Mouse (Mus musculus): ENCODE results near the gene Cnksr3. TPM values are rescaled to one million over a fixed set of nuclear protein-coding genes. Genes with fewer than 3 reads are reported as not detected.
A peak's percentile ranks its signal among the peaks of the same experiment; 100 is the strongest.

The Cnksr3 gene
- total and polyA plus RNA-seq, 2 experiments from 2014 or later, result 2.0 to 3.5 TPM

DNA sequence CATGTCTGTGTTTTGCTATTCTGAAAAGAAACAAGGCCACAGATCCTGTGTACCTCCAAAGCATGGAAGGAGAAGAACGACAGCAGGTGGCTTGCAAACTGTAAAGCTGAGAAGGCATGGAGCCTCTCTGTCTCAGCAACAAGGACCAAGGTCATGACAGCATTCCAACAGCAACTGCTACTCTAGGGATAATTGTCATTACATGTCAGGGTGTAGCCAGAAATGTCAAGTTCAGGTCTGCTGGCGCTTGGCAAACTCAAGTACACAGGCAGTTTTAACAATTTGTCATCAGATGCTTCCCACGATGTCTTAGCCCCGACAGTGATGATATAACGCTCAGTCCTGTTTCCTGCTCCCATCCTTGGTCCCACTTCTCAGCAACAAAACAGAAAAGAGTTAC lies 26.0 kb downstream of the Cnksr3 start:
- Histone ChIP-seq H3K4me2 (ENCODE audit: low read depth) (no peak overlapping the region), H3K27ac (ENCODE audit: low read depth, low read length) (no peak overlapping the region), H3K36me3 (ENCODE audit: insufficient read depth) (no peaks in the 10 kb centered on the region), H3K9ac (no peak overlapping the region), H3K27me3 (ENCODE audit: insufficient read depth, low read length) (no peaks in the 10 kb centered on the region), H3K9me3 (ENCODE audit: low read length) (no peaks in the 10 kb centered on the region), H3K4me3 (ENCODE audit: low read depth, low read length) (no peak overlapping the region), H3K4me1 (ENCODE audit: insufficient read depth) (no peaks in the 10 kb centered on the region)
- no peak for TF ChIP-seq CTCF (IDR thresholded peaks at IDR 0.05; ENCODE audit: low read depth)
- ATAC-seq (no peak), DNase-seq (no peak)
- 92% methylated on average over 5 of the region's 5 CpGs for WGBS

DNA sequence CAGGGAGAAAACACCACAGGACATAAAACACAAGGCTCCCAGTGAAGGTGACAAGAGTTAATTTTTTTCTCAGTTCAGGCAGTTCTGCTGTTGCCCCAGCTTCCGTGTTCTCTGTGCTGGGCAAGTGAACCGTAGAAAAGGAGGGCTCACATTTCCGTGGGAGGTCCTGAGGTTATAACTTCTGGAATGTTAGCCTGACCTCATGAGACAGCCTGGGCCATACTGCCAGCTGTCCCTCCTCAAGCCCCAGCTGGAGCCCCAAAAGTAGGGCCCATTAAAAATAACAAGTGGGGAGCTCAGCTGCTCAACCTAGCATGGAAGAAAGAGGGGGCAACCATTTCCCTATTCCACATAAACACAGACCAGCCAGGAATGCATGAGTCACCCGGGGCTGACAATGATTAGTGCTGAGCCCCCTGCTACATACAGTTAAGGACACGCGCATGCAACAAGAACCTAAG lies 28.8 kb downstream of the Cnksr3 start:
- H3K27ac ChIP-seq (ENCODE audit: low read depth, low read length), result no peak overlapping the region
- no peak for DNase-seq
- WGBS, result 47% methylated on average over 6 of the region's 6 CpGs

DNA sequence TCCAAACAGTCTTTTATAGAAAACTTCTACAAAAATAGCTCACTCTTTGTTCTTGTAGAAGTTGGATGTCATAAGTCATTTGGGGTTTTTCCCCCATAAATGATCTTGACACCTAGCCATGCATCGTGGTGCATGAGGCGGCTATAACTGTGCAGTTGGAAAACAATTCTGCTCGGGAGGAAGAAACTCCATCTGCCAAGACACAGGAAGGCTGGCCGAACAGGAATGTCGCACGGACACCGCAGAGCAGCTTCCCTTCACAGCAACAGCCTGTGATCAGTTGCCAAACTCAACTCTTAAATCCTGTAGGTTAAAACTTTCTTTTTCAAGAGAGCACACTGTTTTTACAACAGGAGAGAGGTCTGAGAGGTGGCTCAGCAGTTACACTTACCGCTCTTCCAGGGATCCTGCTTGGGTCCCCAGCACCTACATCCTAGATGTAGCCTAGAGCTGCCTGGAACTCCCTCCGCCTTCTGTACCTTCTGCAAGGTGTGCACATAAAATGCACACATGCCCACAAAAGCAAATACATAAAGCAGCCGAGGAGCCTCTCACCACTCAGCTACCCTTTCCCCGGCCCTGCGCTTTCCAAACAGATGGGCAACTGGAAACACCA lies 29.4 kb downstream of the Cnksr3 start:
- Histone ChIP-seq H3K27ac (ENCODE audit: low read depth, low read length) (no peak overlapping the region), H3K4me1 (ENCODE audit: insufficient read depth) (no peaks in the 10 kb centered on the region), H3K4me2 (ENCODE audit: low read depth) (no peak overlapping the region), H3K4me3 (ENCODE audit: low read depth, low read length) (no peak overlapping the region), H3K9me3 (ENCODE audit: low read length) (no peaks in the 10 kb centered on the region), H3K36me3 (ENCODE audit: insufficient read depth) (no peaks in the 10 kb centered on the region), H3K27me3 (ENCODE audit: insufficient read depth, low read length) (no peaks in the 10 kb centered on the region), H3K9ac (no peak overlapping the region)
- ATAC-seq, result no peak
- WGBS, result 77% methylated on average over 12 of the region's 12 CpGs
- no peak for DNase-seq
- TF ChIP-seq CTCF (IDR thresholded peaks at IDR 0.05; ENCODE audit: low read depth), result no peak

More for the DNA sequence above, 28.8 kb downstream of the Cnksr3 start:
- no peaks in the 10 kb centered on the region for H3K36me3 ChIP-seq (ENCODE audit: insufficient read depth)
- 0 out of 2 replicates have a peak, but pooled peaks have one; percentile 18 for ATAC-seq
- no peak overlapping the region for H3K9ac ChIP-seq
- H3K4me2 ChIP-seq (ENCODE audit: low read depth), result no peak overlapping the region
- H3K4me3 ChIP-seq (ENCODE audit: low read depth, low read length), result no peak overlapping the region
- H3K4me1 ChIP-seq (ENCODE audit: insufficient read depth), result no peaks in the 10 kb centered on the region
- TF ChIP-seq CTCF (IDR thresholded peaks at IDR 0.05; ENCODE audit: low read depth), result no peak
- no peaks in the 10 kb centered on the region for H3K9me3 ChIP-seq (ENCODE audit: low read length)
- no peaks in the 10 kb centered on the region for H3K27me3 ChIP-seq (ENCODE audit: insufficient read depth, low read length)

DNA sequence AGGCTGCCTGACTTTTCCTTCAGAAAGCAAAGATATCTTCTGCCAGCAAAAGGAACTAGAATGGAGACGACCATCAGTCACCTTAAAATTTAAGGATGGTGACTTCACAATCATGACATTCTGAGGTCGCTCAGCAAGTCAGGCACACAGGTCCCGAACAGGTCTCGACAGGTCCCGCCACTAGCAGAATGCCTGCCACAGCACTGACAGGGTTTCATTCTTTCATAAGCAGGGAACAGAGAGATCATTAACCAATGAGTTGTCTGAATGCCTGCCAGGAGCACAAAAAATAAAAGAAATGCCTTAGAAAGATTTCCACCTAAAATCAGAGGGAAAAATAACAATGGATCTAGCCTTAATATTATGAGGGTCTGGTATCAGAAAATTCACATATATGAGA lies 31.7 kb downstream of the Cnksr3 start:
- no peaks in the 10 kb centered on the region for H3K9me3 ChIP-seq (ENCODE audit: low read length)
- H3K27ac ChIP-seq (ENCODE audit: low read depth, low read length), result no peak overlapping the region
- no peak overlapping the region for H3K9ac ChIP-seq
- H3K36me3 ChIP-seq (ENCODE audit: insufficient read depth), result no peaks in the 10 kb centered on the region
- no peaks in the 10 kb centered on the region for H3K4me1 ChIP-seq (ENCODE audit: insufficient read depth)
- TF ChIP-seq CTCF (IDR thresholded peaks at IDR 0.05; ENCODE audit: low read depth), result no peak
- ATAC-seq, result no peak
- H3K4me3 ChIP-seq (ENCODE audit: low read depth, low read length), result no peak overlapping the region
- no peak for DNase-seq
- whole genome bisulfite sequencing, result 73% methylated on average over 5 of the region's 5 CpGs
- H3K27me3 ChIP-seq (ENCODE audit: insufficient read depth, low read length), result no peaks in the 10 kb centered on the region
- H3K4me2 ChIP-seq (ENCODE audit: low read depth), result no peak overlapping the region

DNA sequence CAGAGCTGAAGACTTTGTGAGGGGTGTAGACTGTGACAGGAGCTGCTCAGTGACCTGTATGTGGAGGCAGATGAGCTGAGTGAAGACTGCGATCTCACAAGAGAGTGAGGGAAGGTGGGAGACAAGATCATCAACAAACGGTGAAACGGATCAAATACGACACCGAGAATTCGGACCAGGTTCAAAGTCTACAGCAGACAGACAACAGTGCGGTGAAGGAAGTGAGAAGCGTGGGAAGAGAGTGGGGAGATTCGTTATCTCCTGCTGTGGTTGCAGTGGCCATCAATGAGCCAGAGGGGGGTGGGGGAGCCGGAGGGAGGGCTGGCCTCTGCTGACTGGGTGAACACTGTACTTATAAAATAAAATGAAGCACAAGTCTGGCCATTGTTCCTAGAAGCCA lies 33.5 kb downstream of the Cnksr3 start:
- Histone ChIP-seq H3K9ac (no peak overlapping the region), H3K4me2 (ENCODE audit: low read depth) (no peak overlapping the region), H3K4me3 (ENCODE audit: low read depth, low read length) (no peak overlapping the region), H3K9me3 (ENCODE audit: low read length) (no peaks in the 10 kb centered on the region), H3K27ac (ENCODE audit: low read depth, low read length) (no peak overlapping the region), H3K36me3 (ENCODE audit: insufficient read depth) (no peaks in the 10 kb centered on the region), H3K27me3 (ENCODE audit: insufficient read depth, low read length) (no peaks in the 10 kb centered on the region), H3K4me1 (ENCODE audit: insufficient read depth) (no peaks in the 10 kb centered on the region)
- DNase-seq (no peak), ATAC-seq (no peak)
- TF ChIP-seq CTCF (IDR thresholded peaks at IDR 0.05; ENCODE audit: low read depth), result no peak
- 78% methylated on average over 10 of the region's 10 CpGs for WGBS

DNA sequence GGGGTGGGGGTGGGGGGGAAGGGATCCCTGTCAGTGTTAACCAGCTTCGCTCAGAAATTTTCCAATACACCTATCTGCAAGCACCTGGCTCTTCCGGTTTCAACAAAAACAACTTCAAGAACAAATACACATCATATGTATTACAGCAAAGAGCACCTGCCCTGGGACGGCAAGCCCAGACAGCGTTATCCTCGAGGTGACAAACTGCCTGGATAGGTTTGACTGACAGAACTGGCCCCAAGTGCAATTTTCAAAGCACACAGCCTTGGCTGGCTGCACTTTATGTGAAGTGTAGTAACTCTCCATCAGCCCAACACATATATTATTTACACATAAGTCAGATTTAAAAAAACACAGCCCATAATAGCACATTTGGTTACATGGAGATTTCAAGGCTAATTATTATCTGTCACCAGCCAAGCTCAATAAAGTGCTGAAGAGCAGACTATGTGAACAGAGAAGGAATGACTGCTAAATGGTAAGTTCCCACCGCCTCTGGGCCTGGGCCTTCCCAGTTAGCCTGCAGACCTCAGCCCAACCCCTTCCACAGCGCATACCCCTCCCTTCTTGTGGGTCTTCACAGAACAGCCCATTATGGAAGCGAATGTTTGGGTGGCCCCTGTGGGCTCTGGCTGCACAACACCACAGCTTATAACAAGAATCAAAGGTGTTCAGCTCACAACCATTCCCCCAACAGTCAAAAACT lies 35.7 kb downstream of the Cnksr3 start:
- DNase-seq, result no peak
- Histone ChIP-seq H3K27me3 (ENCODE audit: insufficient read depth, low read length) (no peaks in the 10 kb centered on the region), H3K4me1 (ENCODE audit: insufficient read depth) (no peaks in the 10 kb centered on the region), H3K9me3 (ENCODE audit: low read length) (no peaks in the 10 kb centered on the region), H3K4me2 (ENCODE audit: low read depth) (no peak overlapping the region), H3K27ac (ENCODE audit: low read depth, low read length) (no peak overlapping the region), H3K9ac (no peak overlapping the region), H3K4me3 (ENCODE audit: low read depth, low read length) (no peak overlapping the region), H3K36me3 (ENCODE audit: insufficient read depth) (no peaks in the 10 kb centered on the region)
- WGBS, result 92% methylated on average over 8 of the region's 8 CpGs
- ATAC-seq, result no peak
- TF ChIP-seq CTCF (IDR thresholded peaks at IDR 0.05; ENCODE audit: low read depth), result no peak

DNA sequence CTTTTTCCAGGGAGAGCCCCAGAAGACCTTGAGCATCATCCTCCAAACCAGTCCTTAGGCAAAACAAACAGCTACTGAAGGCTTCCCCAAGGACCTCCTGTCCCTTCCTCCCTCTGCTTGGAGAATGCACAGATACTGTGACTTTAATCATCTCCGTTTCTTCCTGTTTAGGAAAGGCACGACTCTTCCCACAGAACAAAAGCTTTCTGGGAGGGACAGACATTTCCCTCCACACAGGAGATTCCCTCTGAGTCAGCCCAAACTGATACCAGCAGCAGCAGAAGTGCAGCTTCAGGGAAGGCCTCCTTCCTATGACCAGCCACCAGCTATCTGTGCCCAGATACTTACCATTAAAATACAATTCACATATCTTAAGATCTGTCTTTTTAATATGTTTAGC lies 37.6 kb downstream of the Cnksr3 start:
- no peak for TF ChIP-seq CTCF (IDR thresholded peaks at IDR 0.05; ENCODE audit: low read depth)
- H3K4me2 ChIP-seq (ENCODE audit: low read depth), result no peak overlapping the region
- DNase-seq, result no peak
- H3K27me3 ChIP-seq (ENCODE audit: insufficient read depth, low read length), result no peaks in the 10 kb centered on the region
- no peaks in the 10 kb centered on the region for H3K36me3 ChIP-seq (ENCODE audit: insufficient read depth)
- no peaks in the 10 kb centered on the region for H3K9me3 ChIP-seq (ENCODE audit: low read length)
- ATAC-seq, result no peak
- H3K27ac ChIP-seq (ENCODE audit: low read depth, low read length), result no peak overlapping the region
- no peak overlapping the region for H3K4me3 ChIP-seq (ENCODE audit: low read depth, low read length)
- H3K4me1 ChIP-seq (ENCODE audit: insufficient read depth), result no peaks in the 10 kb centered on the region
- H3K9ac ChIP-seq, result no peak overlapping the region
- WGBS, result 54% methylated on average over 2 of the region's 2 CpGs

Measured in forebrain, postnatal 0 days (tissue).